Mouse (Mus musculus): ENCODE results near the gene Ror2. TPM values are rescaled to one million over a fixed set of nuclear protein-coding genes. Genes with fewer than 3 reads are reported as not detected.
A peak's percentile ranks its signal among the peaks of the same experiment; 100 is the strongest.

The Ror2 gene
- polyA plus RNA-seq, 1 experiment from 2014 or later: 18.2 TPM

DNA sequence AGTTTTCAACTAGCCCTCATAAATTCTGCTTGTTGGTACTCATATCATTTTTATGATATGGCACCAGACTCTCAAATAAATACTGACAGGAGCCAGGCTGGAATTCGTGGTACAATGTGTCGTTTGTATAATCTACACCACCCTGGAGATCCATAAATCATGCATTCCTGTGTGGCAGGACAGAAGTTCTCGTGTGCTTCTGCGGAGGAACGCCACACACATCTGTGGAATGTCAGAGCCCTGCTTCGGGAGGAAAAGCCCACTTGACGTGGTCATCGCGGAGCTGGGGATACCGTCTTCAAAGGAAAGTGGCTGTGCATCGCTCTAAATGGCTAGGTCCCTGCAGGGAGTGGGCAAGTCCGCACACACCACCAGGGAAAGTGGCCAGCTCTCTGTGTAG, 7.1 kb upstream of the Ror2 start:
- no peak overlapping the region for H3K27ac ChIP-seq (ENCODE audit: low read depth)
- no peaks in the 10 kb centered on the region for H3K36me3 ChIP-seq (ENCODE audit: insufficient read depth)
- peaks cover 11% of the 10 kb centered on the region for H3K4me1 ChIP-seq (ENCODE audit: insufficient read depth)
- H3K9ac ChIP-seq: no peak overlapping the region
- peak overlapping the region; percentile 28; the same call in 1 of the 2 replicates for H3K4me2 ChIP-seq
- no peaks in the 10 kb centered on the region for H3K9me3 ChIP-seq (ENCODE audit: low read depth, low read length)
- WGBS: 9% methylated on average over 12 of the region's 12 CpGs
- ATAC-seq (ENCODE audit: insufficient read depth): peak; percentile 21; the same call in 1 of the 2 replicates
- no peak overlapping the region for H3K4me3 ChIP-seq (ENCODE audit: low read depth, low read length)
- H3K27me3 ChIP-seq (ENCODE audit: insufficient read depth, low read length): no peaks in the 10 kb centered on the region
- no peak for DNase-seq
- no peak for TF ChIP-seq CTCF (IDR thresholded peaks at IDR 0.05; ENCODE audit: low read depth)

DNA sequence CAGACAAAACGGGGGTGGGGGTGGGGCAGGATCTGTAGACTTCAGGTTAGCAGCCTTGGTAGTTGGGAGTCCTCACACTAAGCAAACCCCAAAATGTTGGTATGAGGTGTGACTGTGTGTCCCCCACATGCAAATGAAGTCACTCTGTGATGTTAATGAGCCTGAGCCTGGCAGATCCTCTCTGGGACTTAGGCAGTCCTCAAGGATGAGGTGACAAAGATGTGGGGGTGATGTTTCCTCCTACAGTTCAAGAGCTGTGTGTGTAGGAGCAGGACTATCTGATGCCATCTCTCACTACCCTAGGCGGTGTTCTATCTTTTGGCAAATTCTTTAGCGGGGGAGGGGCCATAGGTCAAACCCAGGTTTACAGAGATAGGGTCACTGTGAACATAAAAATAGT, 6.3 kb upstream of the Ror2 start:
- ATAC-seq (ENCODE audit: insufficient read depth): no peak
- Histone ChIP-seq H3K4me1 (ENCODE audit: insufficient read depth) (peaks cover 6% of the 10 kb centered on the region), H3K36me3 (ENCODE audit: insufficient read depth) (no peaks in the 10 kb centered on the region), H3K9ac (no peak overlapping the region), H3K27me3 (ENCODE audit: insufficient read depth, low read length) (no peaks in the 10 kb centered on the region), H3K9me3 (ENCODE audit: low read depth, low read length) (no peaks in the 10 kb centered on the region), H3K4me2 (no peak overlapping the region), H3K4me3 (ENCODE audit: low read depth, low read length) (no peak overlapping the region), H3K27ac (ENCODE audit: low read depth) (no peak overlapping the region)
- WGBS: 26% methylated on average over 3 of the region's 3 CpGs
- DNase-seq: no peak
- TF ChIP-seq CTCF (IDR thresholded peaks at IDR 0.05; ENCODE audit: low read depth): no peak

GRCm38 (mm10) chr13:53285261-53285755, 616 bp downstream of the Ror2 start:
- peak; percentile 57 for ATAC-seq (ENCODE audit: insufficient read depth)
- Histone ChIP-seq H3K9ac (peak overlapping the region; percentile 89), H3K4me2 (peak overlapping the region; percentile 89), H3K36me3 (ENCODE audit: insufficient read depth) (no peaks in the 10 kb centered on the region), H3K4me3 (ENCODE audit: low read depth, low read length) (peak overlapping the region; percentile 79), H3K9me3 (ENCODE audit: low read depth, low read length) (no peaks in the 10 kb centered on the region), H3K27ac (ENCODE audit: low read depth) (peak overlapping the region; percentile 85), H3K4me1 (ENCODE audit: insufficient read depth) (peaks cover 24% of the 10 kb centered on the region), H3K27me3 (ENCODE audit: insufficient read depth, low read length) (no peaks in the 10 kb centered on the region)
- TF ChIP-seq CTCF (IDR thresholded peaks at IDR 0.05; ENCODE audit: low read depth): no peak
- DNase-seq: peak; percentile 70
- under 1% methylated on average over 35 of the region's 35 CpGs for WGBS

DNA sequence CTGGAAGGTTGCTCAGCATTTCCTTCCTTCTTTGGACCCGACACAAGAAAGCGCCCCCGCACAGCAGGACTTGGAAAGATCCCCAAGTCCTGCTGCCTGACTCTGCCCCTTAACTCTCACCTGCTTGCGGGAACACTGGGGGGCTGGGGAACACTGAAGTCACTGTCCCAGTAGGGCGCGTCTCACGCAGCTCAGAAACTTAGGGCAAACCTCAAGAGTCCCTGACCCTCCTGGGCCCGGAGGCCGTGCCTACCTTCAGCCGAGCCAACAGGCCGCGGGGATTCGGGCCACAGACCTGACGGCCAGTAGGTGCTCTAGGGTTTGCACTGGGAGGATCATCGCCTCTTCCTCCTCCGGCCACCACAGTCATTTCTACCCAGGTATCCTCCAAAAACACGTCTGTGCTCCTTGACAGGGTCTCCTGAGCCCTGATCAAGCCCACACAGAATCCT, 1.2 kb downstream of the Ror2 start:
- Histone ChIP-seq H3K4me2 (peak overlapping the region; percentile 89), H3K27ac (ENCODE audit: low read depth) (peak overlapping the region; percentile 85; the same call in 1 of the 2 replicates), H3K9ac (peak overlapping the region; percentile 89), H3K9me3 (ENCODE audit: low read depth, low read length) (no peaks in the 10 kb centered on the region), H3K4me1 (ENCODE audit: insufficient read depth) (peaks cover 24% of the 10 kb centered on the region), H3K36me3 (ENCODE audit: insufficient read depth) (no peaks in the 10 kb centered on the region), H3K4me3 (ENCODE audit: low read depth, low read length) (peak overlapping the region; percentile 79), H3K27me3 (ENCODE audit: insufficient read depth, low read length) (no peaks in the 10 kb centered on the region)
- 2% methylated on average over 17 of the region's 17 CpGs for WGBS
- ATAC-seq (ENCODE audit: insufficient read depth): no peak
- DNase-seq: peak; percentile 51
- TF ChIP-seq CTCF (IDR thresholded peaks at IDR 0.05; ENCODE audit: low read depth): no peak

DNA sequence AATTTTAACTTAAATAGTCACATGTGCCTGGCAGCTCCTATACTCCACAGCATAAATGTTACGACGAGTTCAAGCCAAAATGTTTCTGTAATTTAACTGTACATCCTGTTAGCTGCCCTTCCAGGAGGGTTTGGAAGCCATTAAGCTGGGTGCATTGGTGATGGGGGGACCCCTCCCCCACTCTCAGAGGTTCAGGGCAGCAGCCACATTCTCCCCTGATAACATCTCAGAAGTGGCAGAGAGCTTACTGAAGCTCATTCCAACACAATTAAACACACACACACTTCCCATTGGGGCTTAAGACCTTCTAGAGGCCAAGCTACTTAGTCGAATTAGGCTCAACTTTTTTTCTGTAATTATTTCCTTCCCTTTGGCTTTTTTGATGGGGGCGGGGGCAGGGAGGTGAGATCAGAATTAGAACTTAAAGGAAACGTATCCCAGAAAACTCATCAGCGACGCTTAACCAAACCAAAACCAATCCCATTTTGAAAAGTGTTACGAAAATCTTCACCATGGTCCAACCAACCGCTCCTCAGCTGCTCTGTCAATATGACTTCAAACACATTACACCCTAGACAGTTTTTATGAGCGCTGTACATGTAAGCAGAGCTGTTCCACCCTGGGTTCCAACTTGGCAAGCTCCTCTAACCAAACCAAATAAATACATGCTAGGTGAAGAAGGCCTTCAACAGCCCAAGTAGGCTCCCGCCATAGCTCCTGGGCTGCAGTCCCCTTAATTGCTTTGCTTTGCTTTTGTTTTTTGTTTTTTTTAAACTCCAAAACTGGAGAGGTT, 4.1 kb downstream of the Ror2 start:
- TF ChIP-seq CTCF (IDR thresholded peaks at IDR 0.05; ENCODE audit: low read depth): no peak
- Histone ChIP-seq H3K36me3 (ENCODE audit: insufficient read depth) (no peaks in the 10 kb centered on the region), H3K27me3 (ENCODE audit: insufficient read depth, low read length) (no peaks in the 10 kb centered on the region), H3K4me1 (ENCODE audit: insufficient read depth) (peaks cover 40% of the 10 kb centered on the region), H3K9ac (no peak overlapping the region), H3K9me3 (ENCODE audit: low read depth, low read length) (no peaks in the 10 kb centered on the region), H3K27ac (ENCODE audit: low read depth) (peak overlapping the region; percentile 2; the same call in 1 of the 2 replicates), H3K4me2 (peak overlapping the region; percentile 89), H3K4me3 (ENCODE audit: low read depth, low read length) (no peak overlapping the region)
- DNase-seq (peak; percentile 59), ATAC-seq (ENCODE audit: insufficient read depth) (no peak)
- WGBS: 19% methylated on average over 11 of the region's 11 CpGs

DNA sequence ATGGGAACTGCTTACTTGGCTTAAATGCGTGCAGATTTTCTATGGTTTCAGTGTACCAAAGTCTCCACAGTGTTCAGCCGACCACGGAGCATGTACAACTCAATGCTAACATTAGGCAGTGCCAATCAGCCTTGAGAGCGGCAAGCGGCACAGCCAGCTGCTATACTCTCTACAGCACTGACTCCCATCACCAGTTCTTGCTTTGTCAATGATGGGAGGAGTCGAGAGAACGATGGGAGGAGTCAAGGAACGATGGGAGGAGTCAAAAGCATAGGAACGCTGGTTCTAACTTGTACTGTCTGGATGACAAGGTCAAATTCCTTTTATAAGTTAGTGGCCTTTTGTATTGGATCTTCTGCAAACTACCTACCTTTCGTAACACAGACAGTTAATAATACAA, 7.0 kb downstream of the Ror2 start:
- Histone ChIP-seq H3K27me3 (ENCODE audit: insufficient read depth, low read length) (no peaks in the 10 kb centered on the region), H3K4me3 (ENCODE audit: low read depth, low read length) (no peak overlapping the region), H3K36me3 (ENCODE audit: insufficient read depth) (no peaks in the 10 kb centered on the region), H3K27ac (ENCODE audit: low read depth) (no peak overlapping the region), H3K9ac (no peak overlapping the region), H3K4me2 (no peak overlapping the region), H3K4me1 (ENCODE audit: insufficient read depth) (peaks cover 52% of the 10 kb centered on the region), H3K9me3 (ENCODE audit: low read depth, low read length) (no peaks in the 10 kb centered on the region)
- ATAC-seq (ENCODE audit: insufficient read depth): no peak
- no peak for TF ChIP-seq CTCF (IDR thresholded peaks at IDR 0.05; ENCODE audit: low read depth)
- DNase-seq: no peak
- WGBS: 59% methylated on average over 10 of the region's 10 CpGs

GRCm38 (mm10) chr13:53276381-53276780, 9.5 kb downstream of the Ror2 start:
- ATAC-seq (ENCODE audit: insufficient read depth) (no peak), DNase-seq (no peak)
- no peak overlapping the region for H3K4me3 ChIP-seq (ENCODE audit: low read depth, low read length)
- 34% methylated on average over 7 of the region's 7 CpGs for WGBS
- H3K36me3 ChIP-seq (ENCODE audit: insufficient read depth): no peaks in the 10 kb centered on the region
- H3K4me2 ChIP-seq: no peak overlapping the region
- H3K27me3 ChIP-seq (ENCODE audit: insufficient read depth, low read length): no peaks in the 10 kb centered on the region
- no peak overlapping the region for H3K27ac ChIP-seq (ENCODE audit: low read depth)
- H3K4me1 ChIP-seq (ENCODE audit: insufficient read depth): peaks cover 45% of the 10 kb centered on the region
- peak overlapping the region; percentile 9; the same call in 1 of the 2 replicates for H3K9ac ChIP-seq
- no peak for TF ChIP-seq CTCF (IDR thresholded peaks at IDR 0.05; ENCODE audit: low read depth)
- H3K9me3 ChIP-seq (ENCODE audit: low read depth, low read length): no peaks in the 10 kb centered on the region
